Comparison of ENCODE assay signal across 8 mouse cellular contexts in genomic region chr4:62735878-62736277, GRCm38 (mm10).
DNase-seq lines count a peak whose midpoint lies in the region; ATAC-seq and TF ChIP-seq lines count a peak whose summit lies in the region.

No protein-coding gene starts in this region.

- H3K27ac ChIP-seq in lung, embryonic 16.5 days (ENCODE audit: low read length), result peak overlapping the region; percentile 90
- peak overlapping the region; percentile 50 for H3K27ac ChIP-seq in embryonic facial prominence, embryonic 14.5 days (replicated peaks; ENCODE audit: low read depth, low read length)

- H3K9me3 ChIP-seq in lung, embryonic 16.5 days (ENCODE audit: control insufficient read depth, low read length), result no peaks in the 10 kb centered on the region
- H3K9me3 ChIP-seq in embryonic facial prominence, embryonic 14.5 days (ENCODE audit: control insufficient read depth, low read length), result no peaks in the 10 kb centered on the region

- no peak overlapping the region for H3K4me3 ChIP-seq in lung, embryonic 16.5 days (ENCODE audit: low read length)
- no peak overlapping the region for H3K4me3 ChIP-seq in lung, adult 2 months (replicated peaks; ENCODE audit: extremely low read depth, low read depth, low read length)
- H3K4me3 ChIP-seq in embryonic facial prominence, embryonic 14.5 days (ENCODE audit: low read depth, low read length), result no peak overlapping the region

- H3K36me3 ChIP-seq in lung, embryonic 16.5 days (ENCODE audit: control insufficient read depth, insufficient read depth, low read length), result no peaks in the 10 kb centered on the region
- H3K36me3 ChIP-seq in embryonic facial prominence, embryonic 14.5 days (ENCODE audit: control insufficient read depth, insufficient read depth, low read length), result no peaks in the 10 kb centered on the region

- no peaks in the 10 kb centered on the region for H3K27me3 ChIP-seq in lung, embryonic 16.5 days (ENCODE audit: control insufficient read depth, insufficient read depth, low read depth, low read length)
- H3K27me3 ChIP-seq in embryonic facial prominence, embryonic 14.5 days (replicated peaks; ENCODE audit: control insufficient read depth, insufficient read depth, low read length), result no peaks in the 10 kb centered on the region

- ATAC-seq in lung, embryonic 16.5 days (ENCODE audit: low read depth), result peak; percentile 11; the same call in 1 of the 2 replicates
- no peak for ATAC-seq in embryonic facial prominence, embryonic 14.5 days (ENCODE audit: low read depth)
- ATAC-seq in megakaryocyte progenitor cell, adult 5-6 weeks (replicated peaks; ENCODE audit: poor library complexity), result 0 out of 2 replicates have a peak, but pooled peaks have one; percentile 18

- H3K4me1 ChIP-seq in lung, embryonic 16.5 days (replicated peaks; ENCODE audit: control insufficient read depth, insufficient read depth, low read length), result peaks cover 54% of the 10 kb centered on the region
- H3K4me1 ChIP-seq in lung, adult 2 months (ENCODE audit: control insufficient read depth, insufficient read depth, low read length), result peaks cover 11% of the 10 kb centered on the region
- H3K4me1 ChIP-seq in embryonic facial prominence, embryonic 14.5 days (ENCODE audit: control insufficient read depth, insufficient read depth, low read length), result peaks cover 56% of the 10 kb centered on the region

- TF ChIP-seq CTCF in lung, adult 2 months (IDR thresholded peaks at IDR 0.05; ENCODE audit: insufficient read depth, low read length), result no peak

- peak; percentile 22 for DNase-seq in adrenal gland, postnatal 14 days
- no peak for DNase-seq in adrenal gland, postnatal 36 days
- no peak for DNase-seq in lung, adult 2 months
- DNase-seq in embryonic facial prominence, embryonic 14.5 days (ENCODE audit: low spot score), result peak; percentile 76
- DNase-seq in B cell, adult 2 months, result no peak
- no peak for DNase-seq in urinary bladder, adult 18-20 months (ENCODE audit: low spot score in 2 of 2)

- no peak for TF ChIP-seq POLR2A in lung, adult 2 months (IDR thresholded peaks at IDR 0.05; ENCODE audit: borderline replicate concordance, extremely low read depth, low read depth, low read length)

- H3K4me2 ChIP-seq in lung, embryonic 16.5 days (ENCODE audit: low read depth, low read length), result no peak overlapping the region
- H3K4me2 ChIP-seq in embryonic facial prominence, embryonic 14.5 days (ENCODE audit: low read depth, low read length), result 0 out of 2 replicates have a peak overlapping the region, but pooled peaks have one; percentile 4

- WGBS in lung, embryonic 16.5 days, result 51% methylated on average over 9 of the region's 9 CpGs
- WGBS in lung, adult 2 months, result 47% methylated on average over 9 of the region's 9 CpGs
- WGBS in embryonic facial prominence, embryonic 14.5 days, result 51% methylated on average over 9 of the region's 9 CpGs

- H3K9ac ChIP-seq in lung, embryonic 16.5 days (ENCODE audit: low read length), result 0 out of 2 replicates have a peak overlapping the region, but pooled peaks have one; percentile 9
- no peak overlapping the region for H3K9ac ChIP-seq in embryonic facial prominence, embryonic 14.5 days (ENCODE audit: low read depth, low read length)

Comparison
In these comparisons a context has a peak if more than half of its experiments do, and no peak if none do; other contexts are left out.
1. DNase-seq: peak in adrenal gland, postnatal 14 days (single experiment) and embryonic facial prominence, embryonic 14.5 days (single experiment); none in adrenal gland, postnatal 36 days (0 of 2), lung, adult 2 months (single experiment), B cell, adult 2 months (0 of 2) and urinary bladder, adult 18-20 months (0 of 2).